Mouse (Mus musculus): ENCODE measurements around the gene 1810055G02Rik. TPM values are rescaled to one million over a fixed set of nuclear protein-coding genes. Genes with fewer than 3 reads are reported as not detected.

Gene 1810055G02Rik
- total RNA-seq, 2 experiments from 2014 or later: 4.0 to 8.3 TPM

DNA sequence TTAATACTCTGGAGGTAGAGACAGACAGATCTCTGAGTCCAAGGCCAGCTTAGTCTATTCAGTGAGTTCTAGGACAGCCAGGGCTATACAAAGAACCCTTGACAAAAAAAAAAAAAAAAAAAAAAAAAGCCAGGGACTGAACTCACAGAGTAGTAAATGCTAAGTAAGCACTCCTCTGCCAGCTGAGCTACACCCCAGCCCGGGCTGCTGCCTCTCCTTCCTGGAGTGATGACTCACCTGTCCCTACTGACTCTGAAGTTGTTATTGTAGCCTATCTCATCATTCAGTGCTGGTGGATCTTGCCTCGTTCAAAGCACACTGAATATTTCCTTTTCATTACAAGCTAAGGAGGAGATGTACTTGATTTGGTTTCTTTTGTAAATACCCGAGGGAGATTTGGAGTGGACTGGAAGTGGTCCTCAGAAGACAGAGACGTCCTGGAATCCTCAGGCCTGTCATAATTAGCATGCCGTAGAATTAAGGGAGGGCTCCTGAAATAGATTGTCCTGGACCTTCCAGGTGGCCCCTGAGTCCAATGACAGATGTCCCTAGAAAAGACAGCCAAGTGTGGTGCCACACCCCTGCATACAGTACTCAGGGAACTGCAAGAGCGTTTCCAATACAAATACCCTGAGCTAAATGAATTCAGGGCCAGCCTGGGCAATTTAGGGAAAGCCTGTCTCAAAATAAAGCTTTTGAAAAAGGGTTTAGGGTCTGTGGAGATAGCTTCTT is 15.5 kb upstream of the 1810055G02Rik start:
- no peak for ATAC-seq (replicated peaks; ENCODE audit: low FRiP score, poor library complexity, severe bottlenecking)

- ATAC-seq (replicated peaks; ENCODE audit: low FRiP score, poor library complexity, severe bottlenecking): no peak
These were observed 13.6 kb upstream of the 1810055G02Rik start for GRCm38 (mm10) chr19:3694476-3694875.

DNA sequence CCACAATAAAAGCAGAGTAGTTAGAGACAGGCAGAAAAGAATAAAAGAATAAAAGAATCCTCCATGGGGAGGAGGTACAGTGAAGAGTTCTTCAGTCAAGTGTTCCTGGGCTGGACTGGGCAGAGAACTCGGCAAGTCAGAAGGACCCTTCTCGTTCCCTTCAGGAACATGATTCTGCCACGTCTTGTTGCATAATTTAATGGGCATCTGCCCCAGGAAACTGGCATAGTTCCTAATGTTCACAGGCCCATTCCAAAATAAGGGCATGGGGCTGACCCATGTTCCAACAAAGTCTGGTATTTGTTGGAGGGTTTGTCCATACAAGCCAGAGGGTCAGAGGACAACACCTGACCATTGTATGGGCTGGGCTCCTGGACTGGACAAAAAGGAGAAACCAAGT is 13.1 kb upstream of the 1810055G02Rik start:
- no peak for ATAC-seq (replicated peaks; ENCODE audit: low FRiP score, poor library complexity, severe bottlenecking)

GRCm38 (mm10) chr19:3695471-3695870 is 12.6 kb upstream of the 1810055G02Rik start:
- no peak for ATAC-seq (replicated peaks; ENCODE audit: low FRiP score, poor library complexity, severe bottlenecking)

DNA sequence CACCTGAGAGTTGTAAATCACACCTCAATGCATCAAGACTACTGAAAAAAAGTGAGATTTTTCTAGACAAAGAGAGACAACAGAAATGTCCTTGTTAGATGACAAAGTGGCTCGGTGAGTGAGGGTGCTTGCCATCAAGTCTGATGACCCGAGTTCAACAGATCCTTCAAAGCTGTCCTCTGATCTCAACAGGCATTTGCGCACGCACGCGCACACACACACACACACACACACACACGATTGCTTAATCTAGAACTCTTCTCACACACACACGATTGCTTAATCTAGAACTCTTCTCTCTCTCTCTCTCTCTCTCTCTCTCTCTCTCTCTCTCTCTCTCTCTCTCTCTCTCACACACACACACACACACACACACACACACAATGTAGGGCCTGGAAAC is 12.1 kb upstream of the 1810055G02Rik start:
- no peak for ATAC-seq (replicated peaks; ENCODE audit: low FRiP score, poor library complexity, severe bottlenecking)

DNA sequence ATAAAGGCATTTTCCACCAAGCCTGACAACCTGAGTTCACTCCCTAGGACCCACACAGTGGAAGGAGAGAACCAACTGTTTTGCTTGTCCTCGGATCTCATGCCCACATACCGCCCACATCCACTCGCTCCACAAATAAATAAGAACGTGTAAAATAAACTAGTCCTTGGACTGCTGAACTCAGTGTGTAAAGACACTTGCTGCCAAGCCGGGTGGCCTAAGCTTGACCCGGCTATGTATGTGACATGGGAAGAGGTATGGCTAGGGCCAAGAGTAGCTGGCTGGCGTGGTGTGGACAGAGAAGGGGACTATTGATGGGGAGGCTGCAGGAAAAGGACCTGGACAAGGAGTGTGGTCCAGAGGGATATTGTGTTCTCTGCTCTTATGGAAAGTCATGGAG is 10.1 kb upstream of the 1810055G02Rik start:
- no peak; the same call in 1 of the 2 replicates for ATAC-seq (replicated peaks; ENCODE audit: low FRiP score, poor library complexity, severe bottlenecking)

- ATAC-seq (replicated peaks; ENCODE audit: low FRiP score, poor library complexity, severe bottlenecking): peak; percentile 77
These were observed 8.3 kb upstream of the 1810055G02Rik start for GRCm38 (mm10) chr19:3699508-3700438.

DNA sequence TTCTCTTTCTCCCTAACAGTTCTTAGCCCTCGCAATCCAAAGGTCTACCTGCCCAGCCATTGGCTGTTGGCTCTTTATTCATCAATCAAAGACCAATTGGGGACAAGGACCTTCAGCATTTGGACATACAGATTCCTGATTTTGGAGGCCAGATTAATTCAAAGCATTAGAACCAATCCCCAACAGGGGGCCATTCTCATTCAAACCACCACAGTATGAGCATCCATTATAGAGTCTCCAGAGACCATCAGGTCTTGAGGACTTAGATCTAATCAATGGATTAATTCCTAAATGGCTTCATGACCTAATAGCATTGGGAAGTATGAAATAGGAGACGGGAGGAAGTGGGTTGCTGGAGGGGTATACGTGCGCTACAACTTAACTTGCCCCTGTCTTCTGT is 5.6 kb upstream of the 1810055G02Rik start:
- no peak for ATAC-seq (replicated peaks; ENCODE audit: low FRiP score, poor library complexity, severe bottlenecking)

DNA sequence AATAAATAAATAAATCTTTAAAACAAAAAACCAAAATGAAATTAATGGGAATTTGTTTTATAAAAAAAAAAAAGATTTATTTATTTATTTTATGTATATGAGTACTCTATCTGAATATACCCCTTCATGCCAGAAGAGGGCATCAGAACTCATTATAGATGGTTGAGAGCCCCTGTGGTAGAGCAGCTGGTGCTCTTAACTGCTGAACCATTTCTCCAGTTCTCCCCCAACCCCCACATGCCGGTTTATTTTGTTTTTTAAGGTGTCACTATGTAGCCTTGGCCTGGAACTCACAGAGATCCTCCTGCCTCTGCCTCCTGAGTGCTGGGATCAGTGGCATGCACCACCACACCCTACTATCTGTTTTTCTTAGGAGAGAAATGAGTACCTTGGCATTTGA is 1.8 kb upstream of the 1810055G02Rik start:
- ATAC-seq (replicated peaks; ENCODE audit: low FRiP score, poor library complexity, severe bottlenecking): no peak

GRCm38 (mm10) chr19:3707553-3707952 is 540 bp upstream of the 1810055G02Rik start:
- ATAC-seq (replicated peaks; ENCODE audit: low FRiP score, poor library complexity, severe bottlenecking): no peak

DNA sequence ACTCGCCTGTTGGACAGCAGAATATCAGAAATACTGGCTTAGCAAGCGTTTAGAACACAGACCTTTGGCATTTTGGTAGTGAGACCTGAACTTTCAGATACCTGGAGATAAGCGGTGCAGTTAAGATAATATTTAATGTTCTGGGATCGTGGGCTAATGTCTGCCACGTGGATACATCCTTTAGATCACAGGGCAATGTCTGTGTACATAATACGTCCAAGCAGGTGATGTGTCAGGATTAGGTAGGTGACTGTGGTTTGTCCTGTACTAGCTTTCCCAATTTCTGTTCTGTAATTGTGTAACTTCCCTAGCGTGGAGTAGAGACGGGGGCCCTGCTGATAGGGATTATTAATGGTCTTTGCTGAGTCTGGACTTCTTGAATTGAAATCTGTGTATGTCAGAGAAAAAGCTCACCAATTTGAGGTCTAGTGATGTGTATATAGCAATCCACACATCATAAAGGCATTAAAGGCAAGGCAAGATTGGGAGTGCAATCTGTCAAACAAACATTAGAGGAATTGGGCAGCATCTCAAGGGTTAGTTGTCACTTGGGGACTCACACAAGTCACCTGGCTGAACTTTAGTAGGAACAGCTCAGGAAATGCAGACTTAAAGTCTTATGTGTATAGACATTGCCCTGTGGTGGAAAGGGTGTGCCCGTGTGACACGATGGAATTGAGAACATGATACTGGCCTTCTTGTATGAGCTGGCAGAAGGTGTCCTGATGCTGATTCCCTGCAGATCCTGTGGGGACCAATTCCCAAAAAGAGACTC is 1.1 kb downstream of the 1810055G02Rik start:
- no peak for ATAC-seq (replicated peaks; ENCODE audit: low FRiP score, poor library complexity, severe bottlenecking)

DNA sequence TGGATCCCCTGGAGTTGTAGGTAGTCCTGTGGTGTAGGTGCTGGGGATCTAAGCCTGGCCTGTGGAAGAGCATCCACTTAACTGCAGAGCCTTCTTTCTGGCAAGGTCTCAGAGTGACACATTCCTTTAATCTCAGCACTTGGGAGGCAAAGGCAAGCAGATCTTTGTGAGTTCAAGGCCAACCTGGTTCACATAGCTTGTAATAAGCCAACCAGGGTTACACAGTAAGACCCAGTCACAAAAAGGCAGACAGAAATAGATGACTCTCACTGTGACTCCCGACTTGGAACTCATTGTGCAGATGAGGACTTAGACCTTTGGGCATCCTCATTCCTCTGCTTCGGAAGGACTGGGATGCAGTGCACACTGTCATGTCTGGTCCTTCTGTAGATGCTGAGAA is 2.3 kb downstream of the 1810055G02Rik start:
- no peak for ATAC-seq (replicated peaks; ENCODE audit: low FRiP score, poor library complexity, severe bottlenecking)

GRCm38 (mm10) chr19:3714381-3714780 is 6.3 kb downstream of the 1810055G02Rik start:
- no peak for ATAC-seq (replicated peaks; ENCODE audit: low FRiP score, poor library complexity, severe bottlenecking)

- peak; percentile 55 for ATAC-seq (replicated peaks; ENCODE audit: low FRiP score, poor library complexity, severe bottlenecking)
These were observed 10.6 kb downstream of the 1810055G02Rik start for GRCm38 (mm10) chr19:3718481-3719361.

DNA sequence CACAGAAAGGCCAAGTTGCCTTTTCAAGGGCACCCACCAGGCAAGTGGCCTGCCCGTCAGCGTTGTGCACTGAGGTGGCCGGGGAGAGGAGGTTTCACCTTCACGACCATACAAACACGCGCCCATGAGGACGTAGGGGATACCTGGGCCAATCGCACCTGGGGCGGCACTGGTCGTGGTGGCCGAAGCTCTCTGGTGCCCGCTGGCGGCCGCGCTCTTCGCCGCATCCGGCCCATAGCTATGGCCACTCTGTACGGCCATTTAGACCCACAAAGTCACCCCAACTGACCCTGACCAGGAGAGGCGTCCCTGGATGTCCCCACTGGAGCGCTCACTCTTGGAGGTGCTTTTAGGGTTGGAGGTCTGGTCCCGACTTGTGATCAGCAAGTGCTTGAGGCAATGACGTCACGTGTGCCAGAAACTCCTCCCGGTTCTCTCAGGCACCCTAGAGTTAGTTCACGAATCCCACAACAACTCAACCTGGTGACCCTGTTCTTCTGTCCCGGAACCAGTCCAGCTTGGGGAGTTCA is 11.3 kb downstream of the 1810055G02Rik start:
- 0 out of 2 replicates have a peak, but pooled peaks have one; percentile 51 for ATAC-seq (replicated peaks; ENCODE audit: low FRiP score, poor library complexity, severe bottlenecking)

- no peak for ATAC-seq (replicated peaks; ENCODE audit: low FRiP score, poor library complexity, severe bottlenecking)
These were observed 15.1 kb downstream of the 1810055G02Rik start for GRCm38 (mm10) chr19:3723170-3723569.

DNA sequence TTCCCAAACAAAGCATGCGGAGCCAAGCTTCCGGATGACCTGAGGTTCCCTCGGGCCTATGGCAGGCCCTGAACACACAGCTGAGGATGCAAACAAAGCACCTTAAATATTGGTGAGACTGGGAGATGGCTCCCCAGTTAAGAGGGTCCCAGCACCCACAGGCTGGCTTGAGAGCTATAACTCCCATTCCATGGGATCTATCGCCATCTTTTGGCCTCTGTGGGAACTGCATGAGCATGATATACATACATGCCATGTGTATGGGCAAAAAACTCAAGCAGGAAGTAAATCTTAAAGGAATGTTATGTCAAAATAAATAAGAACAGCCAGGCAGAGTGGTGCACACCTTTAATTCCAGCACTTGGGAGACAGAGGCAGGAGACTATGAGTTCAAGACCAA is 15.8 kb downstream of the 1810055G02Rik start:
- ATAC-seq (replicated peaks; ENCODE audit: low FRiP score, poor library complexity, severe bottlenecking): 0 out of 2 replicates have a peak, but pooled peaks have one; percentile 46

DNA sequence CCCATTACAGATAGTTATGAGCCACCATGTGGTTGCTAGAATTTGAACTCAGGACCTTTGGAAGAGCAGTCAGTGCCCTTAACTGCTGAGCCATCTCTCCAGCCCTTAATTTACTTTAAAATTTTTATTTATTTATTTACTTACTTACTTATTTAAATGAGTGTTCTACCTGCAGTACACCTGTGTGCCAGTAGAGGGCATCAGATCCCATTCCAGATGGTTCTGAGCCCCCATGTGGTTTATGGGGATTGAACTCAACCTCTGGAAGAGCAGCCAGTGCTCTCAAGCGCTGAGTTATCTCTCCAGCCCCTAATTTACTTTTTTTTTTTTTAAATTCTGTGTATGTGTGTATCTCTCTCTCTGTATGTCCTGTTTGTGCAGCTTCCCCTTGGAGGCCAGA is 16.7 kb downstream of the 1810055G02Rik start:
- 0 out of 2 replicates have a peak, but pooled peaks have one; percentile 51 for ATAC-seq (replicated peaks; ENCODE audit: low FRiP score, poor library complexity, severe bottlenecking)

DNA sequence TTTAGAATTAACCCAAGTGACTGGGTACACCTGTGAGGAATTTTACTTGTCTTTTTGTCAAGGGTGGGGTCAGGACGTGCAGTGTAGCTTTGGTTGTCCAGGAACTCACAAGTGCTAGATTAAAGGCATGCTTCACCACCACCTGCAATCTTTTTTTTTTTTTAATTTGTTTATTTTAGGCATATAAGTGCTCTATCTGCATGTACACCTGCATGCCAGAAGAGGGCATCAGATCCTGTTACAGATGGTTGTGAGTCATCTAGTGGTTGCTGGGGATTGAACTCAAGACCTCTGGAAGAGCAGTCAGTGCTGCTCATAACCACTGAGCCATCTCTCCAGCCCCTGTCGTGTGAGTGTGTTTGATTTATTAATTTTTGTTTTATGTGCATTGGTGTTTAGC is 20.8 kb downstream of the 1810055G02Rik start:
- ATAC-seq (replicated peaks; ENCODE audit: low FRiP score, poor library complexity, severe bottlenecking): no peak

Measured in erythroblast, adult 5-6 weeks (primary cell).